Mouse (Mus musculus) neural tube, embryonic 15.5 days (tissue): Measurements from ENCODE around the gene Moxd1. TPM values are rescaled to one million over a fixed set of nuclear protein-coding genes. Genes with fewer than 3 reads are reported as not detected.
"Not testable (repeated sequence)": the region's sequence is repeated elsewhere in the genome, so short reads cannot be mapped to it uniquely, and the experiment has no call there.

Experiments used
- ATAC-seq: fragments of 200-750 bp; cut with Nextera tagmentation; 2 replicates; pipeline ENCODE4 v1.8.0; 2017; ENCODE audit warnings: mild to moderate bottlenecking, moderate TSS enrichment, moderate library complexity; ENCODE audit not compliant: low FRiP score
- H3K27ac ChIP-seq: fragments of 300-500 bp; sonication (generic); replicated peaks from 2 replicates; pipeline ENCODE4 v1.5.1; 2015; ENCODE audit warnings: mild to moderate bottlenecking, inconsistent platforms
- H3K27me3 ChIP-seq: fragments of 300-500 bp; sonication (generic); replicated peaks from 2 replicates; pipeline ENCODE4 v1.6.1; 2015; ENCODE audit warnings: inconsistent platforms
- H3K36me3 ChIP-seq: fragments of 300-500 bp; sonication (generic); 2 replicates; pipeline ENCODE4 v1.6.1; 2015; ENCODE audit warnings: inconsistent platforms
- H3K4me1 ChIP-seq: fragments of 300-500 bp; sonication (generic); 2 replicates; pipeline ENCODE4 v1.6.1; 2015; ENCODE audit warnings: inconsistent platforms
- H3K4me2 ChIP-seq: fragments of 300-500 bp; sonication (generic); 2 replicates; pipeline ENCODE4 v1.6.1; 2015; ENCODE audit warnings: inconsistent platforms, mild to moderate bottlenecking, moderate library complexity
- H3K4me3 ChIP-seq: fragments of 300-500 bp; sonication (generic); replicated peaks from 2 replicates; pipeline ENCODE4 v1.5.1; 2015; ENCODE audit warnings: mild to moderate bottlenecking, inconsistent platforms
- H3K9ac ChIP-seq: fragments of 300-500 bp; sonication (generic); replicated peaks from 2 replicates; pipeline ENCODE4 v1.6.1; 2015; ENCODE audit warnings: mild to moderate bottlenecking, inconsistent platforms
- H3K9me3 ChIP-seq: fragments of 300-500 bp; sonication (generic); replicated peaks from 2 replicates; pipeline ENCODE4 v1.6.1; 2016; ENCODE audit warnings: inconsistent platforms
- WGBS: fragments of 180-500 bp; shearing (Covaris S2); methylation state at CpG from one replicate; pipeline ENCODE4 v1.1.7; 2015; ENCODE audit warnings: mixed read lengths; 5-methylcytosine and 5-hydroxymethylcytosine counted together
- polyA plus RNA-seq: library from polyadenylated mRNA; unstranded; fragments of >200 nt; fragmentation: Nextera tagmentation; extraction: Ambion mirVana; gene quantifications from 2 replicates; pipeline ENCODE4 v1.2.1, GENCODE M21; 2015

The Moxd1 gene
- polyA plus RNA-seq, 1 experiment from 2014 or later, result 8.6 TPM

DNA sequence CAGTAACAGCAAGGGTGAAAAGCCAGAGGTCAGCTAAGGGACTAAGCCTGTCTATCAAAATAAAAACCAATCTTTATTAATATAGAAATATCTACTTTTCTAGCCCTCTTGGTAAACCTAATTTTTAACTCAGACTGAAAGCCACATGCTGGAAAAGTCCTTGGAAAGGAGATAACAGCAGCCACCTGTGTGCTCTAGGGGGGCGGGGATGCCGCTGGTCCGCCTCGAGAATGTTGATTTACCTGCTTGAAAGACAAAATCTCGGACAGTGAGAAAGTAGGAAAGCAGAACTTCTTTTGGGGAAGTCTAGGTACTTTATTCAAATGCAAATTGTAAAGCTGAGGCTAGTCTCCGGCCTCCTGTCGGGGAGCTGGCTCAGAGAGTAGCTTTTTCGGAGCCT lies 103.9 kb downstream of the Moxd1 start:
- 45% methylated on average over 8 of the region's 8 CpGs for WGBS
- H3K36me3 ChIP-seq, H3K27me3 ChIP-seq, H3K4me2 ChIP-seq, H3K27ac ChIP-seq, H3K4me3 ChIP-seq, H3K9ac ChIP-seq, H3K4me1 ChIP-seq, ATAC-seq, H3K9me3 ChIP-seq: not testable (repeated sequence)

DNA sequence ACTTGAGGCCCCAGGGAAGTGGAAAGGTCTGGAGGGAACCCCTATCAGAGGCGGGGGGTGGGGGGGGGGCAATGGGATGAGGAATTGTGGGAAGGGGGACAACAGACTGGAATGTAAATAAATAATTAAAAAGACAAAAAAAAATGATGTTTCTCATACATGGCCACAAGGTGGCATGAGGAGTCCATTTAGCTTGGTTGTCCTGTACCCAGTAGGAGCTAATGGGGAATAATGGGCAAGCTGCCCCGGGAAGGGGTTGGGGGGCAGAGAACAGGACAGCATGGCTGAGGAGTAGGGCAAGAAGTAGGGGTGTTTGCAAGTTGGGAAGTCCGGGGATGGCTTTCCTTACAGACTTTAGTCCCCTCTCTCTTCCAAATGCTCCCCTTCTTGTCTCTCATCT lies 109.5 kb downstream of the Moxd1 start:
- ATAC-seq, result no peak
- H3K4me2 ChIP-seq, result no peak overlapping the region
- 65% methylated on average over 3 of the region's 3 CpGs for WGBS
- H3K9me3 ChIP-seq, result no peaks in the 10 kb centered on the region
- H3K4me3 ChIP-seq, result no peak overlapping the region
- H3K36me3 ChIP-seq, result no peaks in the 10 kb centered on the region
- H3K27ac ChIP-seq, result no peak overlapping the region
- no peaks in the 10 kb centered on the region for H3K27me3 ChIP-seq
- no peak overlapping the region for H3K9ac ChIP-seq
- no peaks in the 10 kb centered on the region for H3K4me1 ChIP-seq

DNA sequence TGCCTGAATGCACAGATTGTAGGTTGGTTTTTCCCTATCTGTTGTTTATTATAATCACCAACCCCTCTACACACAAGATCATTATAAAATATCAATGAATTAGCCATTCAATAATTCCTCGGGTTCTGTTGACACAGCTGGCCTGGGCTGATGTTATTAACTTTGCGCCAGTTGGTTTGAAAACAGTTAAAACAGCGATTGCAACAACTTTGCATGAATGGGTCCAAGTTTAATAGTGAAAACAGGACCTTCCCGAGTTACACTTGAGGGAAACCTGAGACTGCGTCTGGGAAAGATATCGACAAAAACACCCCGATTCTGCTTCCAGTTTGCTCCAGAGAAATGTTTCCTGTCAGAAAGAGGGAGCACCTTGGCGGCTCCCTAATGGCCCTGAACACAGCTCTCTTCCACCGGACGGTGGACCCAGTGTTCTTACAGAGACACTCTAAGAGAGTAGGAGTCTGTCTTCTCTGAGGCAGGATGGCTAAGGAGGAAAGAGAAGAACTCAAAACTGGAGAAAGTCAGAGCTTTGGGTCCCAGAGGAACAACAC lies 116.4 kb downstream of the Moxd1 start:
- no peaks in the 10 kb centered on the region for H3K9me3 ChIP-seq
- no peak overlapping the region for H3K4me2 ChIP-seq
- no peak overlapping the region for H3K4me3 ChIP-seq
- H3K36me3 ChIP-seq, result no peaks in the 10 kb centered on the region
- ATAC-seq, result no peak
- H3K27me3 ChIP-seq, result no peaks in the 10 kb centered on the region
- no peak overlapping the region for H3K9ac ChIP-seq
- no peak overlapping the region for H3K27ac ChIP-seq
- 89% methylated on average over 10 of the region's 10 CpGs for WGBS
- H3K4me1 ChIP-seq, result no peaks in the 10 kb centered on the region

DNA sequence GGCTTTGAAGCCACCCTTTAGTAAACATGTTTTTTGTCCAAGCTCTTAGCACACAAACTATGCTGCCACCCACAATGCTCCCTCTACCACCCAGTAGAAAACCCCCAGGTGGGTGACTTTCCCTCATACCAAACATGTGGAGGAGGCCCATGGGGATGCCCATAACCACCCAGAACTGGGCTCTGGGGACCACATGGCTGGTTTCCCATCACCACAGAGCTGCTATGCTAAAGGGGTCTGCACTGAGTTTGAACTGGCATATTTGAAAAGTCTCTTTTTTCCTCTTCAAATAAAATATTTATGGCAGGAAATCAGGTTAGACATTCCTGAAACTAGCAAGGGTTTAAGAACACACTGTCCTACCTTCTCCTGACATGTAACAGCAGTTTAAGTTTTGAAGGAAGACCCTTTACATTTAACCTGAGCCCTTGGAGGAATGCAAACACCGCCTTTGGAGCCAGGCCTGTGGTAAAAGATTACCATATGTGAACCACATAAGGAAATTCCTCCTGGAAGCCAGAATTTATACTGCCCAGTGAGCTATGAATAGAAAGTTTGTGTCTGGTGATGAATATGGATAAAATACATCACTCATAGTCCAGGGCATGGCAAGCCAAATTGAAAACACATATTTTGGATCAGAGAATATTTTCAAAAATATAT lies 117.4 kb downstream of the Moxd1 start:
- no peak overlapping the region for H3K4me2 ChIP-seq
- H3K27me3 ChIP-seq, result no peaks in the 10 kb centered on the region
- 79% methylated on average over 1 of the region's 1 CpGs for WGBS
- no peak overlapping the region for H3K27ac ChIP-seq
- no peak overlapping the region for H3K9ac ChIP-seq
- H3K4me3 ChIP-seq, result no peak overlapping the region
- no peaks in the 10 kb centered on the region for H3K9me3 ChIP-seq
- H3K4me1 ChIP-seq, result no peaks in the 10 kb centered on the region
- no peaks in the 10 kb centered on the region for H3K36me3 ChIP-seq
- no peak for ATAC-seq

DNA sequence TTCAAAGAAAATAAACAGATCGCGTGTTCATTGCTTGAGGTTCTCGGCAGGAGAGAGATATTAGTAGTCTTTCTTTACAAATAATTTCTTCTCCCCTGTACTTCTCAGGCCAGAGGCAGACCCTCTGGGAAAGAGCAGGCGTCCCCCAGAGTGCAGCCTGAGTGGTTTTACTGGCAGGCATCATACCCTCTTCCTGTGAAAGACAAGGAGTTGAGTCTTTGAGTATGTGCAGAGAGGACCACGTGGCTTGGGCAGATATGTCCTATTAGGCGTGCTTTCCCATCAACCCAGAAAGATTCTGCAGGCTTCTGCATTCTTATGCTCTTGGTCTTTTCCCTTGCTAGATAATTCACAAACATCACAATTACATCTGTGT lies 117.9 kb downstream of the Moxd1 start:
- no peak overlapping the region for H3K9ac ChIP-seq
- no peaks in the 10 kb centered on the region for H3K4me1 ChIP-seq
- H3K9me3 ChIP-seq, result no peaks in the 10 kb centered on the region
- H3K4me2 ChIP-seq, result no peak overlapping the region
- no peak for ATAC-seq
- no peak overlapping the region for H3K27ac ChIP-seq
- H3K27me3 ChIP-seq, result no peaks in the 10 kb centered on the region
- H3K4me3 ChIP-seq, result no peak overlapping the region
- 88% methylated on average over 6 of the region's 6 CpGs for WGBS
- H3K36me3 ChIP-seq, result no peaks in the 10 kb centered on the region

DNA sequence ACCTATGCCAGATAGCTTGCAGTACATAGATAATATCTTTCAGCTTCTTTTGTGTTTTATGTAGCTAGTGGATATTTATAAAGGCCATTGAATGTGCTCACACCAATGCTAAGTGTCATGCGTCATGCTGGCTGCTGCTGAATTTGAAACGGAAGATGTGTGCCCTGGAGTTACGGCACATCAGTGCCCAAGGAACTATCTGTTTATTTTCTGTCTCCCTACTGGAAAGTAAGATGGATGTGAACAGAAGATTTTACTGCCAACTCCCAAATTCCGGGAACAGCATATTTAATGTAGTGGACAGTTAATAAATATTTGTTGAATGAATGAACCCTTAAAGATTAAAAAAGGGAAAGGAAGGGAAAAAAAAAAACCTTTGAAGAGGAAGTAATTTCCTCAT lies 119.8 kb downstream of the Moxd1 start:
- 63% methylated on average over 4 of the region's 4 CpGs for WGBS
- Histone ChIP-seq H3K27me3 (no peaks in the 10 kb centered on the region), H3K4me3 (no peak overlapping the region), H3K9ac (no peak overlapping the region), H3K36me3 (no peaks in the 10 kb centered on the region), H3K4me1 (no peaks in the 10 kb centered on the region), H3K4me2 (no peak overlapping the region), H3K9me3 (no peaks in the 10 kb centered on the region), H3K27ac (no peak overlapping the region)
- ATAC-seq, result no peak

Other genes starting within 250 kb of the Moxd1 start
- not detected in 2 replicates for gene Taar6, start 237.9 kb upstream of the Moxd1 start, polyA plus RNA-seq
- gene Taar7a, start 230.0 kb upstream of the Moxd1 start, polyA plus RNA-seq, result not detected in 2 replicates
- gene Taar7b, start 223.6 kb upstream of the Moxd1 start, polyA plus RNA-seq, result not detected in 2 replicates
- not detected in 2 replicates for gene Taar7d, start 196.3 kb upstream of the Moxd1 start, polyA plus RNA-seq
- gene Taar7e, start 185.9 kb upstream of the Moxd1 start, polyA plus RNA-seq, result not detected in 2 replicates
- not detected in 2 replicates for gene Taar7f, start 174.0 kb upstream of the Moxd1 start, polyA plus RNA-seq
- not detected in 2 replicates for gene Taar8a, start 147.0 kb upstream of the Moxd1 start, polyA plus RNA-seq
- gene Taar8b, start 131.2 kb upstream of the Moxd1 start, polyA plus RNA-seq, result not detected in 2 replicates
- gene Taar8c, start 121.6 kb upstream of the Moxd1 start, polyA plus RNA-seq, result not detected in 2 replicates
- gene Taar9, start 114.0 kb upstream of the Moxd1 start, polyA plus RNA-seq, result not detected in 2 replicates
- gene Stx7, start 74.2 kb upstream of the Moxd1 start, polyA plus RNA-seq, result 280 and 309 TPM in 2 replicates